Mouse (Mus musculus) embryonic stem cell, embryonic (primary cell): Measurements from ENCODE around the gene Esyt1.

Experiments
- CTCF ChIA-PET, 4 experiments: fragments of 300-600 bp in 2 of 4; fragments of 350-600 bp in 2 of 4; sonication (Branson Sonifier 250); formaldehyde crosslinking; loops; one replicate each; lab custom pipeline; 2022; ENCODE audit warnings: inconsistent platforms in 2 of 4; lab: Charles Lee
- POLR2A ChIA-PET, 4 experiments: fragments of 300-600 bp in 2 of 4; fragments of 350-600 bp in 2 of 4; sonication (Branson Sonifier 250); formaldehyde crosslinking; loops; one replicate each; lab custom pipeline; 2022; ENCODE audit warnings: antibody characterized with exemption in 4 of 4, inconsistent platforms in 1 of 4; lab: Charles Lee

The Esyt1 gene

DNA sequence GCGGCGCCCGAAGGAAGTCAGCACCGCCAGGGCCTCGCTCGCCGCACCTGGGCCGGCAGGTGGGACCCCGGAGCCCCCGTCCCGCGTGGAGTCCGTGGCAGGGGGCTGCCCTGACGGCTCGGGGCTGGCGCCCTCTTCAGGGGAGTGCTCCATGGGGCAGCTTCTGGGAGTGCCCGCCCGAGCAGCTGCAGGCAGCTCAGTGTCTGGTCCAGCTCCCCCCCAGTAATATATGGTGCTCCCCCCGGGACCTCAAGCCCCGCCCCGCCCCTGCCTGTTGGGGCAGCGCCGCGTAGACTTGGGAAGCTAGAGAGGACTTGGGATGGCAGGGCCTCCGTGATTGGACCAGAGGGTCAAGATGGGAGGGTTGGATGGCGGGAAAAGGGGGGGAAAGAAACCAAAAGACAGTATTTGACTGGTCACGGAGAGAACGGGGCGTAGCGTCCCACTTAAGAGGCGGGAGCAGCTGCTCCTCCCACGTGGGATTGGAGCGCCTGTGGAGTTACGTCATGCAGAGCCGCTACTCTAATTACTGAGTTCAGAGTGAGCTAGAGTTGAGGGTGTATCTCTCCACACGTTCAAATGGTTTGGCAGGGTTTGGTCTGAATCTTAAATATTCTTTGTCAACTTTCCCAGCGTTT is at the start of gene Esyt1:
Gene Esyt1, minus strand, starts transcription at position 201 of the 638 bp plus-strand sequence.
- ChIA-PET POLR2A (interaction anchor here (0.6 to 7.0 kb wide), 146 partner anchors 8 to 1214 kb away, joined by 3 to 110 read pairs (median 5); partner anchors contain the start of genes Zc3h10 (in 4 of the 4), Cnpy2 (in 3 of the 4), Myl6 (in 3 of the 4) and Myl6b (in 3 of the 4)), CTCF (interaction anchor here (0.6 to 3.1 kb wide), 44 partner anchors 8 to 1013 kb away, joined by 3 to 27 read pairs (median 4); partner anchors contain the start of genes Myl6b (in 3 of the 4), Nabp2 (in 3 of the 4), Rnf41 (in 3 of the 4) and Zc3h10 (in 3 of the 4))

DNA sequence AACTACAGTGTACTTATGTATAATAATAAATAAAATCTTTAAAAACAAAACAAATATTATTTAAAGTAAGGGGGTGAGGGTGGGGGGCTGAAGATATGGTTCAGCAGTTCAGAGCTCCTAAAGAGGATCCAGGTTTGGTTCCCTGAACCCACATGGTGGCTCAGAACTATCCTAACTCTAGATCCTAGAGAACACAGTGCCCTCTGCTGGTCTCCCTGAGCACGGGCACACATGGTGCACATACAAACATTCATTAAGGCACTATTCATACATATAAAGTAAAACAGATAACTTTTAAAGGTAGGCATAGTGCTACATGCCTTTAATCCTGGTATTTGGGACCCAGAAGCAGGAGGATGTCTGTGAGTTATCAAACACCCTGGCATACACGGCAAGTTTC is 49.4 kb upstream of the Esyt1 start:
- ChIA-PET CTCF (interaction anchor here (0.6 to 2.1 kb wide), 14 partner anchors 8 to 398 kb away, joined by 3 to 8 read pairs (median 4); partner anchors contain the start of genes Erbb3 (in 1 of the 4), Esyt1 (in 1 of the 4) and Pa2g4 (in 1 of the 4)), POLR2A (interaction anchor here in 3 of 4 experiments (0.9 to 2.2 kb wide), 9 partner anchors 9 to 47 kb away, joined by 3 to 11 read pairs (median 5); partner anchors contain the start of genes Pa2g4 (in 2 of the 3) and Erbb3 (in 1 of the 3))

DNA sequence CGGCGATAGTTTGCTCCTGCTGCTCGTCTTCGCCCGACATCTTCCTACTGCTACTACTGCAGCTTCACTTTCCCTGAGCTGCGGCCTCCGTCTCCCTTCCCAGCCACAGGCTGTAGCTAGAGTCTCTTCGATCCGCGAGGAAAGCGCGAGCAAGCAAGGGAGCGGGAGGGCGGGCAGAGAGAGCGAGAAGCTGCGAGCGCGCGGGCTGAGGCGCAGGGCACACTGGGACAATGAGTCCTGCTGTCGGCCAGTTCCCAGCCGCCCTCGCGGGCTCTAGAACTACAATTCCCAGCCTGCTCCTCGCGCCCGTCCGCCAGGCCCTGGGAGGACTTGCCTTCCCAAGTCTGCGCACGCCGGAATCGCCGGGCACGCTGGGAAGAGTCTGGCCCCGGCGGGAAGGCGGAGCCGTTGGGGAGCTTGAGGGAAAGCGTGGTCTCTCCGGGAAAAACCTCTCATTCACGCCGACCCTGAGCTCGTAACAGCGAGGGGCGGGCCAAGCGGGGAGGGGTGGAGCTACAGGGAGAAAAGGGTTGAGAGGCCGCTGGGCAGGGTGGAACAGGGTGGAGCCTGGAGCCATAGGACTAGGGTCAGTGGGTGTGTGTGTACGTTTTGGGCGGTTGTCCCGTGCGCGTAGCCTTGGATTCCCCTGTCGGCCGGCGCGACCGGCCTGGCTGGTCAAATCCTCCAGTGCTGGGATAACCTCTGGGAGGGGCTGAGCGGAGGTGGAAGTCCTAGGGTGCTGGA is 40.3 kb upstream of the Esyt1 start, which contains the start of gene Pa2g4:
Gene Pa2g4, minus strand, starts transcription at position 200 of the 744 bp plus-strand sequence.
- ChIA-PET CTCF (interaction anchor here in 3 of 4 experiments (0.6 to 1.8 kb wide), 23 partner anchors 9 to 1029 kb away, joined by 3 to 18 read pairs (median 3); partner anchors contain the start of genes Cnpy2 (in 1 of the 3), Erbb3 (in 1 of the 3), Esyt1 (in 1 of the 3) and Nabp2 (in 1 of the 3)), POLR2A (interaction anchor here (0.6 to 12.1 kb wide), 169 partner anchors 9 to 1275 kb away, joined by 3 to 250 read pairs (median 5); partner anchors contain the start of genes Zc3h10 (in 4 of the 4), Cdk2 (in 3 of the 4), Cs (in 3 of the 4) and Erbb3 (in 3 of the 4))

DNA sequence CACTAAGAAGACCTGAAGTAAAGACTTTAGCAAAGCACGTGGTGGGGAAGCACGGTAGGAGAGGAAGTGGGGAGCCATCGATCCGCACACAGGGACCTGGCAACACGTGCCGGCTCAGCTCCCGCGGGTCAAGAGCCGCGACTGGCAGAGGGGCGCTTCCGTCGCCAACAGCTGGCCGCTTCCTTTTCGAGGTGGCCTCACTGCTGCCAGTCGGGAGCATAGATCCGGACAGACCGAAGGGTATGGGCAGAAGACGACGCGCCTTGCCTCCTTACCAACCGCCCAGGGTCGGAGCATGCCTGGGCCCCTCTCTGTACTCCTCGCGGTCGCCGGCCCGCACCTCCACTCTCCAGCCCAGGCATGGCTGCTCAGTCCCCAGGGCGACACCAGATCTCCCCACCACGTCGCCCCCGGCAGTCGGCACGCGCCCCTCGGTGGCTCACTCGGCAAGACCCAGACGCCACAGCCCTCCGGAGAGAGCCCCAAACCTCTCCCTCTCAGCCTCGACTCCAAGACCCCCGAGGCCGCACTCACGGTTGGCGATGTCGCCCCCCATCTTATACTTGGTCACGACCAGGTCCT is 39.6 kb upstream of the Esyt1 start:
- POLR2A ChIA-PET = interaction anchor here (0.5 to 12.1 kb wide), 121 partner anchors 8 to 928 kb away, joined by 3 to 250 read pairs (median 6); partner anchors contain the start of genes Zc3h10 (in 4 of the 4), Cdk2 (in 3 of the 4), Erbb3 (in 3 of the 4) and Myl6b (in 3 of the 4)
- CTCF ChIA-PET = interaction anchor here in 3 of 4 experiments (0.5 to 1.8 kb wide), 19 partner anchors 9 to 1029 kb away, joined by 3 to 18 read pairs (median 4); partner anchors contain the start of genes Cnpy2 (in 1 of the 3), Erbb3 (in 1 of the 3), Nabp2 (in 1 of the 3) and Rnf41 (in 1 of the 3)

DNA sequence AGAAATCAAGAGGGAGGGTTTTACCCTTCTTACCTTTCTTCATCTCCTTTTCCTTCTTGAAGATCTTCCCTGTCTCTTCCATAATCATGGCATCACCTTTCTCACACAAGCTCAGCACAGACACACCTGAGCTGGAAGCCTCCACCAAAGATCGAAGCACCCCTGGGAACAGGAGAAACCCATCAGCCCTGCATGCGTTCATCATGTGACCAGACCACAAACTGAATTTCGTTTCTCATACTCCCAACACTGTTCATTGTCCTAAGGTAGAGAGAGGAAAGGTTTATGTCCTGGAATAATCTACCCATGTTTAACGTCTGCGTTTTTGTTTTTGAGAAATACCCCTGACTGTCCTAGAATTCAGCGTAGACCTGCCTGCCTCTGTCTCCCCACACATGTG is 37.9 kb upstream of the Esyt1 start:
- ChIA-PET CTCF (interaction anchor here in 1 of 4 experiments (0.7 kb wide), 1 partner anchor 219 kb away, joined by 4 read pairs; no protein-coding TSS in a partner anchor), POLR2A (interaction anchor here in 3 of 4 experiments (0.6 to 12.1 kb wide), 21 partner anchors 8 to 1039 kb away, joined by 3 to 250 read pairs (median 4); partner anchors contain the start of genes Zc3h10 (in 2 of the 3), Esyt1 (in 1 of the 3), Nabp2 (in 1 of the 3) and Rab5b (in 1 of the 3))

DNA sequence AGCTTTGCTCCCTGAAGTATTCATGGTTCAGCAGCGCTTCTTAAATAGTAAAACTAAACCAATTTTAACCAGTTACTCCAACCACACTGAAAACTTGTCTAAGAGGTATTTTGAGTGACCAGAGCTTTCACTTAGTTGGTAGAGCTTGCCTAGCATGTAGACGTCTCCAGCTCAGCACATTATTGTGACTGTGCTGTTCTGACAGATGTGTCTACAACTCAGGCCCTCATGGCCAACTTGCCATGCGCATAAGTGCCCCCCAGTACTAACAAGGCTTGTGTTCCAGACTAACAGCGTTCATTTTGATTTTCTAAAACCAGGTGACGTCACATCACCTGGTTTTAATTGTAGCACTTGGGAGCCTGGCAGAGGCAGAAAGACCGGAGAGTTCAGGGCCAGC is 31.3 kb upstream of the Esyt1 start:
- ChIA-PET CTCF (interaction anchor here (0.6 to 1.6 kb wide), 10 partner anchors 9 to 334 kb away, joined by 3 to 8 read pairs (median 3); partner anchors contain the start of genes Pa2g4 (in 1 of the 4) and Zc3h10 (in 1 of the 4)), POLR2A (interaction anchor here (0.7 to 12.1 kb wide), 13 partner anchors 9 to 70 kb away, joined by 3 to 250 read pairs (median 9); partner anchors contain the start of genes Pa2g4 (in 4 of the 4), Zc3h10 (in 3 of the 4), Esyt1 (in 1 of the 4) and Myl6b (in 1 of the 4))

DNA sequence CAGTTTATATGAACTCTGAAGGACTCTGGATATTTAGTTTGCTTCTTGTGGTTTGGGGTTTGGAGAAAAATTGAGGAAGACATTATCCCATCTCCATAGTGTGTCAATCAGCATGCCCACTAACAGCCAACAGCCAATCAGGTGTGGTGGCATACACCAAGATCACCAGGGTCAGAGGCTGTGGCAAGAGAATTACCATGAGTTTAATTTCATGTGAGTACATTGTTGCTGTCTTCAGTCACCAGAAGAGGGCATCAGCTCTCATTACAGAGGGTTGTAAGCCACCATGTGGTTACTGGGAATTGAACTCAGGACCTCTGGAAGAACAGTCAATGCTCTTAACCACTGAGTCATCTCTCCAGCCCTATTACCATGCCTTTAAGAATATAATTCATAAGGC is 30.6 kb upstream of the Esyt1 start:
- ChIA-PET CTCF (interaction anchor here (0.6 to 1.6 kb wide), 12 partner anchors 9 to 335 kb away, joined by 3 to 8 read pairs (median 3); partner anchors contain the start of genes Pa2g4 (in 2 of the 4) and Zc3h10 (in 1 of the 4)), POLR2A (interaction anchor here (0.6 to 12.1 kb wide), 13 partner anchors 8 to 192 kb away, joined by 3 to 250 read pairs (median 9); partner anchors contain the start of genes Pa2g4 (in 4 of the 4), Zc3h10 (in 3 of the 4), Esyt1 (in 1 of the 4) and Myl6b (in 1 of the 4))

DNA sequence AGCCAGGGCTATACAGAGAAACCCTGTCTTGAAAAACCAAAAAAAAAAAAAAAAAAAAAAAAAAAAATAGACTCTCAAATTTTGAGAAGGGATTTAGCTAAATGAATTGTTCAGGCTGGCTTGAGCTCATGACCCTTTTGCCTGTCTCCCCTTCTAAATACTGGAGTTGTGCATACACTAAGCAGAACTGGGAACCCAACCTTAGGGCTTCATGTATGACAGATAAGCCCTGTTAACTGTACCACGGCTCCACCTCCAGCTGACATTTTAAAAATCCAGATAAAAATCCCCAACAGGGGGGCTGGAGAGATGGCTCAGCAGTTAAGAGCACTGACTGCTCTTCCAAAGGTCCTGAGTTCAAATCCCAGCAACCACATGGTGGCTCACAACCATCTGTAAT is 29.9 kb upstream of the Esyt1 start:
- POLR2A ChIA-PET = interaction anchor here in 3 of 4 experiments (0.6 to 12.1 kb wide), 16 partner anchors 8 to 139 kb away, joined by 3 to 250 read pairs (median 4); partner anchors contain the start of genes Pa2g4 (in 3 of the 3), Zc3h10 (in 3 of the 3), Esyt1 (in 2 of the 3) and Myl6b (in 1 of the 3)

DNA sequence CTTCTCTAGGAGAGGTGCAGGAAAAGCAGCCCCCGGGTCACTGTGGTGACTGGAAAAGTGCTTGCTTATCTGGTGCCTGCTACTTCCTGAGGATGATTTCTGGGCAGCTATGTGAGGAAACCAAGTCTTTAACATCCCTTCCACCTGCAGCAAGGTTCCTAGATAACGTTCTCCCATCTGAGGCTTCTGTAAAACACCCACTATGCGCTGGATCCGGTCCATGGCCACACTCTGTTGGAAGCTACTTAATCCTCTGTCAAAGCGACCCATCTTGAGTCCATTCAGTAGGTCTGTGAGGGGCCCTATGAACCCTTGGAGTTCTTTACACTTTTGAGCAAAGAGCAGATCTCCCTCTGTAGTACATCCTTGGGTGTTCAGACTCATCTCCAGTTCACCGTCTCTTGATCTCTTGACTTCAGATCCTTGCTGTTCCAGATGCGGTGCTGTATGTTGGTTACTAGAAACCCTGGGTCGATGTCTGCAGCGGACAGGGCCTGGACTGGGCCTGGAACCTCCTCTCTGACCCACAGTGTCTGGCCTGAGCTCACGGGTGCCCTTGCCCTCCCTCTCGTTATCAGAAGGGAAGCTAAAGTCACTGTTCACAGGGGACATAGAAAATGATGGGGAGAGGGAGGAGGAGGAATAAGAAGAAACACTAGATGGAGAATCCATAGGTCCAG is 24.6 kb upstream of the Esyt1 start:
- ChIA-PET CTCF (interaction anchor here in 2 of 4 experiments (0.6 to 1.4 kb wide), 3 partner anchors 40 to 943 kb away, joined by 3 to 5 read pairs (median 4); partner anchors contain the start of gene Erbb3 (in 1 of the 2)), POLR2A (interaction anchor here in 3 of 4 experiments (0.6 to 3.0 kb wide), 31 partner anchors 8 to 1336 kb away, joined by 3 to 46 read pairs (median 4); partner anchors contain the start of genes Pa2g4 (in 3 of the 3), Esyt1 (in 2 of the 3), Nabp2 (in 2 of the 3) and Rnf41 (in 2 of the 3))

More for the DNA sequence above, 29.9 kb upstream of the Esyt1 start:
- CTCF ChIA-PET = interaction anchor here in 2 of 4 experiments (0.6 to 1.4 kb wide), 4 partner anchors 35 to 888 kb away, joined by 3 to 4 read pairs (median 3); no protein-coding TSS in a partner anchor

DNA sequence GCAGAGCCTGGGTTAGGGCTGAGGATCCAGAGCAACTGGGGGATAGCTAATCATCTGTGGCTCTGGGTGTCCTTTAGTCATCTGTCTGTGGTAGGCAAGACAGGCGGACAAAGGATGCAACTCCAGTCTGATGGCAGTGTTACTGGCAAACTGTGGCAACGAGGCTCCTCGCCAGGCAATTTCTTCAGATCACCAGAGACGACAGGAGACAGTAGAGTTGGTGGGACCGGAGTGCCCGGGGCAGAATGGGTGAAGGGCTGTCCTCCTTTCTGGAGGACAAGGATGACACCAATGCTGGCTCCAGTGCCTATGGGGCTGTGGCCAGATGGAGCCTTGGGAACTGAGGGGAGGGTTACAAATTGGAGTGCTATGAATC is 24.0 kb upstream of the Esyt1 start:
- POLR2A ChIA-PET = interaction anchor here in 3 of 4 experiments (0.6 to 3.0 kb wide), 30 partner anchors 9 to 1335 kb away, joined by 3 to 46 read pairs (median 4); partner anchors contain the start of genes Pa2g4 (in 3 of the 3), Esyt1 (in 2 of the 3), Nabp2 (in 2 of the 3) and Rnf41 (in 2 of the 3)
- CTCF ChIA-PET = interaction anchor here in 1 of 4 experiments (0.7 to 1.4 kb wide), 2 partner anchors 40 to 942 kb away, joined by 3 to 5 read pairs; partner anchors contain the start of gene Erbb3

DNA sequence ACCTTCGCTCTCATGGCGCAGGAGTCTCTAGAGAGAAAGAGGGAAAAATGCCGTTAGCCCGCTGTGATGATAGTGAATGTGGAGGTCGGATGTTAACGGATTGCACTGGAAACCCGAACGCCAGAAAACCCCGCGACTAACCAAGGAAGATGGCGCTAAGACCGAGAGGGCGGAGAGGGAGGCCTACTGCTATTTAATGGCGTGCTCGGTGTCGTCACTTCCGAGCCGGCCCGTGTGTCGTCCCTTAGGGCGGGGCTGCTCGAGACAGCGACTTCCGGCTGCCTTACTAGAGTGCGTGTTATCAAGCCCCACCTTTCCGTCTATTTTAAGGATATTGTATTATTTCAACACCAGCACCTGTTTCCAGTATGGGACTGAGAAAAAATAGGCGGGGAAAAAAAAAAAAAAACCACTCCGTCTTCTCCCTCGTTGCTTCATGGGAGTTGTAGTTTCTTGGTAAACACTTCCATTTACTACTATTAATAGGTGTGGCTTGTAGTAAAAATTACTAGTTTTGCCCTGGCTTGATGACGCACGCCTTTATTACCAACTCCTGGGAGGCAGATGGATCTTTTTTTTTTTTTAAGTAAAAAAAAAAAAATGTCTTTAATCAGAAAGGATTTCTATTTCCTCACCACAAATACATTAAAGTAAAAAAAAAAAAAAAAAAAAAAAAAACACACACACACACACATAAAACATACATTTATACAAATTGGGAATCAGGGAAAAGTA is 23.4 kb upstream of the Esyt1 start, which contains the start of gene Rpl41:
Gene Rpl41, minus strand, starts transcription at position 359 of the 735 bp plus-strand sequence.
- ChIA-PET POLR2A (interaction anchor here in 3 of 4 experiments (0.5 to 5.3 kb wide), 77 partner anchors 8 to 514 kb away, joined by 3 to 250 read pairs (median 8); partner anchors contain the start of genes Esyt1 (in 3 of the 3), Myl6 (in 3 of the 3), Nabp2 (in 3 of the 3) and Pa2g4 (in 3 of the 3)), CTCF (interaction anchor here in 1 of 4 experiments (0.7 to 2.1 kb wide), 2 partner anchors 24 to 942 kb away, joined by 3 to 14 read pairs; partner anchors contain the start of gene Esyt1)

DNA sequence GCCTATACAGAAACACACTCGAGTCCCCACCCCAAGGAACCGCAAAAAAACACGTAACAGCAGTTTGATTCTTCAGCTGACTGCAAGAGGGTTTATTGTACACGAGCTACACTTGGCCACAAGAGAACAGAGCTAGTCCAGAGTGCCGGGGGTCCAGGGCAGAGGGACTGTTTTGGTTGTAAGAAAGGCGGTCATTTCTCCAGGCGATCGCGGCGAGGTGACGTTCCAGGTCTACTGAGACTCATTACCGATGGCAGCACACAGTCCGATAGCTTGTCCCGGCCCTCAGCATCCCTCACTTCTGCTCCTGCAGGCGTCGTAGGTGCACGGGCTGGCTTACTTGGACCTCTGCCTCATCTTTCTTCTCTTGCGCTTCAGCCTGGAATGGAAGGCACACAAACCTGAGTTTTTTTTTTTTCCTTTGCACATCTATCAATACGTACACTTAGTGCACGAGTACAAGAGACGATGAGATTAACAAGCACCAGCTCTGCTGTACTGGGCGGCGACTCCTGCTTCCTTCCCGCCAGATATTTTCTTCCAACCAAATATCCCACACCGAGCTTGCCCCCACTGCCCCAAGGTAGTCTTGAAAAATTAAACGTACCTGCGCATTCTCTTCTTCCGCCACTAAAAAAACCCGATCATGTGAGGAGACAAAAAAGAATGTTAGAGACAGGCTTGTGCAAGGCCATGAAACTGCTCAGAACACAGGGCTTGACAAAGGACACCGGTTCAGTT is 22.6 kb upstream of the Esyt1 start:
- ChIA-PET POLR2A (interaction anchor here (0.5 to 5.3 kb wide), 180 partner anchors 8 to 1259 kb away, joined by 3 to 250 read pairs (median 5); partner anchors contain the start of genes Esyt1 (in 4 of the 4), Myl6b (in 4 of the 4), Cnpy2 (in 3 of the 4) and Coq10a (in 3 of the 4)), CTCF (interaction anchor here in 3 of 4 experiments (0.7 to 2.8 kb wide), 19 partner anchors 8 to 365 kb away, joined by 3 to 18 read pairs (median 5); partner anchors contain the start of genes Esyt1 (in 3 of the 3), Coq10a (in 1 of the 3), Myl6 (in 1 of the 3) and Nabp2 (in 1 of the 3))

DNA sequence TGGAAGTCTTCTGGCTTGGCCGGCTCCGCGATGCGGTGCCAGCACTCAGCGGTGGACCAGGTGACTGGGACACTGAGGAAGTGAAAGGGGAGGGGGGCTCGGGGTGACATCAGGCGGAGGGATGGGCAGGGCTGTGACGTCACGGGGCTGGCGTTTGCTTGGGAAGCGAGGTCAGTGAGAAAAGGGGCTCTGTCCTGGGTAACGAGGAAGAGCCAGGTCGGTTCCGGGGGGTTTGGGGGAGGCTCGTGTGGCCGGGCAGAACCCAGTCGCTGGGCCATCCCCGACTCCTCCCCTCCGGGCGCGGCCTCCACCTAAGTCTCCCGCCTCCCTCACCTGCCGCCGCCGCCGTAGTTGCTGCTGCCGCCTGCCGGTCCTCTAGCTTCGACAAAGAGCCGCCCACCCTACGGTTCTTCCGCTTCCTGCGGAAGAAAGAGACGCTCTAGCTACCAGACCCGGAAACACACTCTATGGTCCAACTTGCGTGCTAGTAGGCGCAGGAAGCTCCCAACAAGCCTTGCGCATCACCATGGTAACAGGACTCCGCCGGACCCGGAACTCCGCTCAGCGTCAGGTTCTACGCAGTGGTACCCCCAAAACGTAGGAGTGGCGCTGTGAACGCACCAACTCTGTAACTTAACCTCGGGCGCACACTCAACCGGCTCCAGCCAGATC is 21.8 kb upstream of the Esyt1 start, which contains the start of gene Zc3h10:
Gene Zc3h10, minus strand, starts transcription at position 414 of the 672 bp plus-strand sequence.
- POLR2A ChIA-PET = interaction anchor here (0.6 to 5.3 kb wide), 211 partner anchors 8 to 1258 kb away, joined by 3 to 250 read pairs (median 5); partner anchors contain the start of genes Esyt1 (in 4 of the 4), Myl6b (in 4 of the 4), Pa2g4 (in 4 of the 4) and Cnpy2 (in 3 of the 4)

More for the DNA sequence above, 21.8 kb upstream of the Esyt1 start, which contains the start of gene Zc3h10:
- CTCF ChIA-PET = interaction anchor here in 3 of 4 experiments (0.5 to 2.8 kb wide), 22 partner anchors 9 to 366 kb away, joined by 3 to 18 read pairs (median 5); partner anchors contain the start of genes Esyt1 (in 3 of the 3), Coq10a (in 1 of the 3), Myl6 (in 1 of the 3) and Nabp2 (in 1 of the 3)
